Mouse (Mus musculus) CD4-positive, CD25-positive, alpha-beta regulatory T cell, adult 2 months (primary cell): ENCODE results near the gene Zscan4-ps3.
"Not testable (repeated sequence)": the region's sequence is repeated elsewhere in the genome, so short reads cannot be mapped to it uniquely, and the experiment has no call there.

ENCODE experiments used
- DNase-seq: peaks from one replicate; pipeline ENCODE4 v3.0.0-alpha.2; 2012; ENCODE audit warnings: low read depth, low spot score

Zscan4-ps3 gene

DNA sequence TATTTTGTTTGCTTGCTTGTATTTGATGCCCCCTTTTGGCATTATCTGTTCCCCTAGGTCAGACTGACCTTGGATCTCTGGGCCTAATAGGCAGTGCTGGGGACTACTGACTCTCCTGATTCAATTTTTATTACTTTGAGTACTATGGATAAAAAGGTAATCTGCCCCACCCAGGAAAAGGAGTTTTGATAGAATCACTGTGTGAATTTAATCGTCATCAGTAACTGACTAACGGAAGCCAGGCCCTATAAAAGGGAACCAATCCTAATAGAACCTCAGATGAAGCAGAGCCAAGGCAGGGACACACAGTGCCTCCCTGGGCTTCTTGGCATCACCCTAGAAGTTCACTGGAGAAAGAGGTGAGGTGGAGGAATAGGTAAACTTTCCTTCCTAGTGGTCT lies at the start of gene Zscan4-ps3:
Zscan4-ps3 (plus strand) TSS at position 301 of the 400 bp plus-strand sequence.
- DNase-seq, result not testable (repeated sequence)

DNA sequence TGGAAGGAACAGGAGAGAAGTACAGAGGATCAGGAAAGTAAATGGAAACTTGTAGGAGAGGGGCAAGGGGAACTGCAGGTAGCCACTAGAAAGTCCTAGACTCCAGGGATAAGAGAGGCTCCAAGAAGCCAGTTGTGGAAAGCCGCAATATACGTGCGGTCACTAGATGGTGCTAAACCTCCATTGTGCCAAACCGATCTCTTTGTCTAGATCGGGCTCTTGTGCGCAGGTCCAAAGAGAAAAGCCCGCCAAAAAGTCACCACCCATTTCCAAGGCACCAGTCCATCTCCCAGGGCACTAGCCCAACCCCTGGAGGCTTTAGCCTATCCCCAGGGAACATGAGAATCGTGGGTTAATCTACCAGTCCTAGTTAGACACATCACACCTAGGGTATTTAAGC lies 8.0 kb downstream of the Zscan4-ps3 start:
- DNase-seq, result not testable (repeated sequence)
